Mouse (Mus musculus) cortical plate, adult 2 months (tissue): ENCODE measurements around the gene Gm17949.

ENCODE experiments used
- CTCF ChIP-seq: fragments of 200-500 bp; IDR thresholded peaks from 2 replicates; pipeline ENCODE4 v1.5.1; 2011; ENCODE audit warnings: mild to moderate bottlenecking, control low read depth, low read length; ENCODE audit not compliant: insufficient read depth; ENCODE audit errors: extremely low read depth
- POLR2A ChIP-seq: fragments of 200-500 bp; IDR thresholded peaks from 2 replicates; pipeline ENCODE4 v1.6.1; 2011; ENCODE audit warnings: mild to moderate bottlenecking, low read length, control low read depth; ENCODE audit not compliant: insufficient read depth; ENCODE audit errors: extremely low read depth

GRCm38 (mm10) chr17:57011236-57012141 is at the start of gene Gm17949, which contains the start of gene Gtf2f1:
- TF ChIP-seq POLR2A (peak; percentile 100), CTCF (no peak)
